Comparison of ENCODE assay signal across 32 mouse cellular contexts in genomic region chr4:123605309-123605708, GRCm38 (mm10).
DNase-seq lines count a peak whose midpoint lies in the region; ATAC-seq and TF ChIP-seq lines count a peak whose summit lies in the region.
"Had no signal": no experiment of that assay in that cellular context is flagged by ENCODE, and none has a peak within 500 bp of the region (broad histone marks: within the 10 kb centered on the region; RNA-seq: fewer than 3 reads in every experiment).

No protein-coding gene starts in this region.

- TF ChIP-seq EP300 in heart, adult 2 months (IDR thresholded peaks at IDR 0.05; ENCODE audit: insufficient read depth, low read depth, low read length), result no peak
- TF ChIP-seq EP300 in lung, postnatal 0 days (IDR thresholded peaks at IDR 0.05), result no peak

- H3K27ac ChIP-seq in heart, embryonic 12.5 days (ENCODE audit: poor library complexity, severe bottlenecking), result no peak overlapping the region
- no peak overlapping the region for H3K27ac ChIP-seq in heart, adult 2 months
- 0 out of 2 replicates have a peak overlapping the region, but pooled peaks have one; percentile 52 for H3K27ac ChIP-seq in hindbrain, embryonic 13.5 days
- H3K27ac ChIP-seq in hindbrain, embryonic 16.5 days (ENCODE audit: low read depth, low read length), result no peak overlapping the region
- H3K27ac ChIP-seq in lung, postnatal 0 days (ENCODE audit: low read length), result no peak overlapping the region
- no peak overlapping the region for H3K27ac ChIP-seq in intestine, embryonic 16.5 days (ENCODE audit: low read length)
- H3K27ac ChIP-seq in forebrain, embryonic 13.5 days, result no peak overlapping the region
- H3K27ac ChIP-seq: embryonic facial prominence, embryonic 10.5 days; embryonic facial prominence, embryonic 15.5 days; heart, embryonic 15.5 days; hindbrain, embryonic 12.5 days; kidney, postnatal 0 days; limb, embryonic 10.5 days; limb, embryonic 15.5 days; liver, embryonic 13.5 days; macrophage; midbrain, embryonic 15.5 days; neural tube, embryonic 12.5 days; stomach, postnatal 0 days had no signal

- H3K79me2 ChIP-seq in heart, adult 2 months (replicated peaks; ENCODE audit: control insufficient read depth, insufficient read depth, low read length), result peaks cover 4% of the 10 kb centered on the region; the same call in 1 of the 2 replicates

- H3K4me1 ChIP-seq in heart, embryonic 12.5 days (replicated peaks), result peaks cover 20% of the 10 kb centered on the region
- peaks cover 3% of the 10 kb centered on the region for H3K4me1 ChIP-seq in heart, adult 2 months (ENCODE audit: control insufficient read depth, insufficient read depth, low read length)
- peaks cover 27% of the 10 kb centered on the region for H3K4me1 ChIP-seq in hindbrain, embryonic 13.5 days (replicated peaks)
- peaks cover 7% of the 10 kb centered on the region for H3K4me1 ChIP-seq in hindbrain, embryonic 16.5 days (ENCODE audit: control insufficient read depth, insufficient read depth, low read depth, low read length)
- peaks cover under 1% of the 10 kb centered on the region; the same call in 1 of the 2 replicates for H3K4me1 ChIP-seq in lung, postnatal 0 days (ENCODE audit: insufficient read depth, low read depth, low read length)
- H3K4me1 ChIP-seq in lung, adult 2 months (ENCODE audit: control insufficient read depth, insufficient read depth, low read length), result peaks cover 9% of the 10 kb centered on the region; the same call in 1 of the 2 replicates
- H3K4me1 ChIP-seq in intestine, embryonic 16.5 days (ENCODE audit: control insufficient read depth, insufficient read depth, low read length), result peaks cover 8% of the 10 kb centered on the region; the same call in 1 of the 2 replicates
- H3K4me1 ChIP-seq in forebrain, embryonic 13.5 days, result peaks cover 19% of the 10 kb centered on the region
- H3K4me1 ChIP-seq: embryonic facial prominence, embryonic 10.5 days; embryonic facial prominence, embryonic 15.5 days; limb, embryonic 10.5 days; limb, embryonic 15.5 days; liver, embryonic 13.5 days; neural tube, embryonic 12.5 days had no signal

- no peak overlapping the region for H3K9ac ChIP-seq in heart, embryonic 12.5 days
- H3K9ac ChIP-seq in heart, adult 2 months (ENCODE audit: low read depth, low read length), result no peak overlapping the region
- no peak overlapping the region for H3K9ac ChIP-seq in hindbrain, embryonic 13.5 days
- no peak overlapping the region for H3K9ac ChIP-seq in hindbrain, embryonic 16.5 days (ENCODE audit: low read depth, low read length)
- H3K9ac ChIP-seq in lung, postnatal 0 days (replicated peaks; ENCODE audit: low read depth), result 0 out of 2 replicates have a peak overlapping the region, but pooled peaks have one; percentile 3
- no peak overlapping the region for H3K9ac ChIP-seq in intestine, embryonic 16.5 days (ENCODE audit: low read depth, low read length)
- H3K9ac ChIP-seq in forebrain, embryonic 13.5 days, result no peak overlapping the region
- H3K9ac ChIP-seq: embryonic facial prominence, embryonic 15.5 days; heart, embryonic 15.5 days; hindbrain, embryonic 12.5 days; limb, embryonic 15.5 days; liver, embryonic 13.5 days; midbrain, embryonic 15.5 days; neural tube, embryonic 12.5 days had no signal

- no peak for TF ChIP-seq CTCF in heart, adult 2 months (IDR thresholded peaks at IDR 0.05)
- no peak for TF ChIP-seq CTCF in lung, postnatal 0 days (IDR thresholded peaks at IDR 0.05)
- no peak for TF ChIP-seq CTCF in lung, adult 2 months (IDR thresholded peaks at IDR 0.05; ENCODE audit: insufficient read depth, low read length)

- H3K9me3 ChIP-seq in heart, embryonic 12.5 days (replicated peaks), result peaks cover 5% of the 10 kb centered on the region; the same call in 1 of the 2 replicates
- no peaks in the 10 kb centered on the region for H3K9me3 ChIP-seq in hindbrain, embryonic 13.5 days
- H3K9me3 ChIP-seq in hindbrain, embryonic 16.5 days (ENCODE audit: control insufficient read depth, low read length), result no peaks in the 10 kb centered on the region
- no peaks in the 10 kb centered on the region for H3K9me3 ChIP-seq in lung, postnatal 0 days (ENCODE audit: low read length)
- H3K9me3 ChIP-seq in intestine, embryonic 16.5 days (ENCODE audit: control insufficient read depth, low read length), result no peaks in the 10 kb centered on the region
- H3K9me3 ChIP-seq in forebrain, embryonic 13.5 days (replicated peaks), result no peaks in the 10 kb centered on the region; the same call in 1 of the 2 replicates
- H3K9me3 ChIP-seq: embryonic facial prominence, embryonic 15.5 days; heart, embryonic 15.5 days; limb, embryonic 10.5 days; limb, embryonic 15.5 days; liver, embryonic 13.5 days; midbrain, embryonic 15.5 days; neural tube, embryonic 12.5 days had no signal

- no peak for DNase-seq in heart, adult 2 months
- DNase-seq in lung, postnatal 0 days (ENCODE audit: low spot score), result no peak
- no peak for DNase-seq in lung, adult 2 months
- DNase-seq: adrenal gland, postnatal 10 days; cerebellum, adult 8-10 months; cerebellum, postnatal 25 days; gastrocnemius, postnatal 25 days; kidney, adult 8-10 months; layer of hippocampus, postnatal 36 days; liver, embryonic 13.5 days; lung, adult 18-20 months; right cerebral cortex, postnatal 4 days; thymus, adult 18-20 months; thymus, postnatal 25 days had no signal

- ATAC-seq in heart, embryonic 12.5 days (ENCODE audit: insufficient number of reproducible peaks, low FRiP score), result peak; percentile 59; the same call in 1 of the 2 replicates
- no peak for ATAC-seq in hindbrain, embryonic 13.5 days (ENCODE audit: low FRiP score)
- ATAC-seq in hindbrain, embryonic 16.5 days, result no peak
- 0 out of 2 replicates have a peak, but pooled peaks have one; percentile 13 for ATAC-seq in lung, postnatal 0 days
- peak; percentile 26; the same call in 1 of the 2 replicates for ATAC-seq in intestine, embryonic 16.5 days
- ATAC-seq in forebrain, embryonic 13.5 days, result no peak
- ATAC-seq: inflammation-experienced regulatory T-cells, adult 6 months; midbrain, embryonic 15.5 days; Patski had no signal

- WGBS in heart, embryonic 12.5 days, result 25% methylated on average over 1 of the region's 1 CpGs
- WGBS in heart, adult 2 months, result 84% methylated on average over 1 of the region's 1 CpGs
- WGBS in hindbrain, embryonic 13.5 days, result 66% methylated on average over 1 of the region's 1 CpGs
- WGBS in hindbrain, embryonic 16.5 days, result 57% methylated on average over 1 of the region's 1 CpGs
- WGBS in lung, postnatal 0 days, result 57% methylated on average over 1 of the region's 1 CpGs
- WGBS in lung, adult 2 months, result 70% methylated on average over 1 of the region's 1 CpGs
- WGBS in intestine, embryonic 16.5 days, result 68% methylated on average over 1 of the region's 1 CpGs
- 77% methylated on average over 1 of the region's 1 CpGs for WGBS in forebrain, embryonic 13.5 days

- H3K27me3 ChIP-seq in heart, embryonic 12.5 days (replicated peaks), result no peaks in the 10 kb centered on the region
- no peaks in the 10 kb centered on the region for H3K27me3 ChIP-seq in heart, adult 2 months (ENCODE audit: control insufficient read depth, insufficient read depth, low read length)
- no peaks in the 10 kb centered on the region for H3K27me3 ChIP-seq in hindbrain, embryonic 13.5 days
- no peaks in the 10 kb centered on the region for H3K27me3 ChIP-seq in hindbrain, embryonic 16.5 days (replicated peaks; ENCODE audit: control insufficient read depth, insufficient read depth, low read length)
- H3K27me3 ChIP-seq in lung, postnatal 0 days (replicated peaks; ENCODE audit: insufficient read depth, low read length), result no peaks in the 10 kb centered on the region
- H3K27me3 ChIP-seq in intestine, embryonic 16.5 days (replicated peaks; ENCODE audit: control insufficient read depth, insufficient read depth, low read length), result no peaks in the 10 kb centered on the region
- no peaks in the 10 kb centered on the region for H3K27me3 ChIP-seq in forebrain, embryonic 13.5 days
- H3K27me3 ChIP-seq: embryonic facial prominence, embryonic 15.5 days; heart, embryonic 15.5 days; hindbrain, embryonic 12.5 days; limb, embryonic 15.5 days; liver, embryonic 13.5 days; midbrain, embryonic 15.5 days; neural tube, embryonic 12.5 days; Patski had no signal

- no peak for TF ChIP-seq POLR2A in heart, adult 2 months (IDR thresholded peaks at IDR 0.05; ENCODE audit: insufficient read depth, low read depth, low read length)
- no peak for TF ChIP-seq POLR2A in lung, adult 2 months (IDR thresholded peaks at IDR 0.05; ENCODE audit: borderline replicate concordance, extremely low read depth, low read depth, low read length)

- no peak overlapping the region for H3K4me2 ChIP-seq in heart, embryonic 12.5 days
- H3K4me2 ChIP-seq in hindbrain, embryonic 13.5 days, result no peak overlapping the region
- H3K4me2 ChIP-seq in hindbrain, embryonic 16.5 days (ENCODE audit: low read length), result no peak overlapping the region
- peak overlapping the region; percentile 34 for H3K4me2 ChIP-seq in lung, postnatal 0 days (replicated peaks; ENCODE audit: low read depth, low read length)
- H3K4me2 ChIP-seq in intestine, embryonic 16.5 days (ENCODE audit: low read depth, low read length), result no peak overlapping the region
- H3K4me2 ChIP-seq in forebrain, embryonic 13.5 days, result no peak overlapping the region
- H3K4me2 ChIP-seq: embryonic facial prominence, embryonic 15.5 days; hindbrain, embryonic 12.5 days; limb, embryonic 15.5 days; liver, embryonic 13.5 days; midbrain, embryonic 15.5 days; neural tube, embryonic 12.5 days had no signal

- no peak overlapping the region for H3K4me3 ChIP-seq in heart, embryonic 12.5 days
- H3K4me3 ChIP-seq in heart, adult 2 months, result no peak overlapping the region
- H3K4me3 ChIP-seq in hindbrain, embryonic 13.5 days, result no peak overlapping the region
- H3K4me3 ChIP-seq in hindbrain, embryonic 16.5 days (ENCODE audit: low read length), result no peak overlapping the region
- no peak overlapping the region for H3K4me3 ChIP-seq in lung, postnatal 0 days (ENCODE audit: low read depth, low read length)
- H3K4me3 ChIP-seq in lung, adult 2 months (replicated peaks; ENCODE audit: extremely low read depth, low read depth, low read length), result no peak overlapping the region
- H3K4me3 ChIP-seq in intestine, embryonic 16.5 days (ENCODE audit: low read length), result no peak overlapping the region
- no peak overlapping the region for H3K4me3 ChIP-seq in forebrain, embryonic 13.5 days
- H3K4me3 ChIP-seq: embryonic facial prominence, embryonic 10.5 days; embryonic facial prominence, embryonic 15.5 days; heart, embryonic 15.5 days; hindbrain, embryonic 12.5 days; limb, embryonic 10.5 days; limb, embryonic 15.5 days; liver, embryonic 13.5 days; midbrain, embryonic 15.5 days; neural tube, embryonic 12.5 days had no signal

- intact Hi-C loops in heart, adult 2 months (cut with DNase I), result no loop called here

- H3K36me3 ChIP-seq in heart, embryonic 12.5 days, result peaks cover 6% of the 10 kb centered on the region; the same call in 1 of the 2 replicates
- no peaks in the 10 kb centered on the region; the same call in 1 of the 2 replicates for H3K36me3 ChIP-seq in heart, adult 2 months (ENCODE audit: control insufficient read depth, insufficient read depth, low read length)
- peaks cover 6% of the 10 kb centered on the region; the same call in 1 of the 2 replicates for H3K36me3 ChIP-seq in hindbrain, embryonic 13.5 days
- H3K36me3 ChIP-seq in hindbrain, embryonic 16.5 days (ENCODE audit: control insufficient read depth, insufficient read depth, low read length), result 0 out of 2 replicates have a peak, but pooled peaks cover 2% of the 10 kb centered on the region
- H3K36me3 ChIP-seq in lung, postnatal 0 days (ENCODE audit: insufficient read depth, low read length), result peaks cover 4% of the 10 kb centered on the region; the same call in 1 of the 2 replicates
- no peaks in the 10 kb centered on the region for H3K36me3 ChIP-seq in intestine, embryonic 16.5 days (ENCODE audit: control insufficient read depth, insufficient read depth, low read length)
- H3K36me3 ChIP-seq in forebrain, embryonic 13.5 days (ENCODE audit: poor library complexity, severe bottlenecking), result no peaks in the 10 kb centered on the region
- H3K36me3 ChIP-seq: embryonic facial prominence, embryonic 15.5 days; heart, embryonic 15.5 days; hindbrain, embryonic 12.5 days; limb, embryonic 15.5 days; liver, embryonic 13.5 days; midbrain, embryonic 15.5 days; neural tube, embryonic 12.5 days had no signal

Comparison
In these comparisons a context has a peak if more than half of its experiments do, and no peak if none do; other contexts are left out.
1. ATAC-seq: peak in heart, embryonic 12.5 days (single experiment), lung, postnatal 0 days (single experiment) and intestine, embryonic 16.5 days (single experiment); none in hindbrain, embryonic 13.5 days (single experiment), hindbrain, embryonic 16.5 days (single experiment) and forebrain, embryonic 13.5 days (single experiment).